Mouse (Mus musculus): ENCODE measurements around the gene Ulk3.

DNA sequence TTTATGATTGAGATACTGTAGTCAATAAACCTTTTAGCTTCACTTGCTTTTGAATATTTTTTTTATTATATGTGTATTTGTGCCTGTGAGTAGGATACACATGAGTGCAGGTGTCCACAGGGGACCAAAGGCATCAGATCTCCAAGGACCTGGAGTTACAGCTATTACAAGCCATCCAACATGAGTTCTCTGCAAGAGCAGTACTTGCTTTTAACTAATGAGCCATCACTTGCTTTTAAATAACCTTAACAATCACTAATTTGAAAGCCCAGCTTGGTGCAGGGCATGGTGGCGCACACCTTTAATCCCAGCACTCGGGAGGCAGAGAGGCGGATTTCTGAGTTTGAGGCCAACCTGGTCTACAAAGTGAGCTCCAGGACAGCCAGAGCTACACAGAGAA, 34.5 kb upstream of the Ulk3 start:
- TF ChIP-seq CTCF (IDR thresholded peaks at IDR 0.05; ENCODE audit: control insufficient read depth, insufficient read depth, low read length) (no peak), POLR2A (IDR thresholded peaks at IDR 0.05; ENCODE audit: borderline replicate concordance, control insufficient read depth, low read depth, low read length) (no peak)
